Mouse (Mus musculus) bone marrow, adult 2 months (tissue): ENCODE measurements around the gene Dnah12. TPM values are rescaled to one million over a fixed set of nuclear protein-coding genes. Genes with fewer than 3 reads are reported as not detected.
"Not testable (repeated sequence)": the region's sequence is repeated elsewhere in the genome, so short reads cannot be mapped to it uniquely, and the experiment has no call there.

ENCODE experiments used
- H3K27ac ChIP-seq: fragments of 200-500 bp; 2 replicates; pipeline ENCODE4 v1.5.1; 2012; ENCODE audit warnings: low read depth, mild to moderate bottlenecking, control low read depth, inconsistent platforms, low read length; ENCODE audit not compliant: control insufficient read depth, poor library complexity, insufficient read depth
- H3K4me1 ChIP-seq: fragments of 200-500 bp; 2 replicates; pipeline ENCODE4 v1.6.1; 2011; ENCODE audit warnings: low read length; ENCODE audit not compliant: control insufficient read depth, insufficient read depth
- H3K4me3 ChIP-seq: fragments of 200-500 bp; replicated peaks from 2 replicates; pipeline ENCODE3; 2011; ENCODE audit warnings: mild to moderate bottlenecking, low read depth, low read length, control low read depth; ENCODE audit not compliant: control insufficient read depth
- CTCF ChIP-seq: fragments of 200-500 bp; IDR thresholded peaks from 2 replicates; pipeline ENCODE4 v1.5.1; 2011; ENCODE audit warnings: low read length, control low read depth; ENCODE audit not compliant: control insufficient read depth, insufficient read depth
- POLR2A ChIP-seq: fragments of 200-500 bp; IDR thresholded peaks from 2 replicates; pipeline ENCODE4 v1.6.1; 2011; ENCODE audit warnings: low read depth, mild to moderate bottlenecking, control low read depth, low read length, borderline replicate concordance; ENCODE audit not compliant: control insufficient read depth
- WGBS: fragments of 180-500 bp; shearing (Covaris S2); methylation state at CpG from one replicate; pipeline ENCODE4 v1.1.7; 2018; 5-methylcytosine and 5-hydroxymethylcytosine counted together
- polyA plus RNA-seq: library from polyadenylated mRNA; stranded (reverse); fragments of >200 nt; gene quantifications from 2 replicates; pipeline ENCODE4 v1.2.4, GENCODE M21; 2011; ENCODE audit warnings: low replicate concordance; ENCODE audit not compliant: missing spikeins, insufficient read depth, insufficient read length

Gene Dnah12
- polyA plus RNA-seq, 1 experiment = 0.25 TPM

GRCm38 (mm10) chr14:26675371-26675770 is 17.7 kb upstream of the Dnah12 start:
- Histone ChIP-seq H3K4me3 (no peak overlapping the region), H3K27ac (no peak overlapping the region), H3K4me1 (peaks cover 2% of the 10 kb centered on the region)
- TF ChIP-seq POLR2A = no peak
- peak; percentile 45; the same call in 1 of the 2 replicates for TF ChIP-seq CTCF
- WGBS = 16% methylated on average over 12 of the region's 12 CpGs

GRCm38 (mm10) chr14:26675791-26676190 is 17.3 kb upstream of the Dnah12 start:
- H3K4me1 ChIP-seq = peaks cover 2% of the 10 kb centered on the region
- no peak overlapping the region for H3K4me3 ChIP-seq
- TF ChIP-seq POLR2A (no peak), CTCF (peak; percentile 7; the same call in 1 of the 2 replicates)
- no peak overlapping the region for H3K27ac ChIP-seq
- WGBS = 25% methylated on average over 5 of the region's 5 CpGs

- 67% methylated on average over 2 of the region's 2 CpGs for WGBS
- H3K4me1 ChIP-seq = no peaks in the 10 kb centered on the region
- no peak overlapping the region for H3K4me3 ChIP-seq
- H3K27ac ChIP-seq = no peak overlapping the region
- TF ChIP-seq POLR2A = no peak
- TF ChIP-seq CTCF = no peak
These were observed 2.3 kb upstream of the Dnah12 start for GRCm38 (mm10) chr14:26690727-26691126.

- no peak overlapping the region for H3K4me3 ChIP-seq
- H3K4me1 ChIP-seq = no peaks in the 10 kb centered on the region
- H3K27ac ChIP-seq = no peak overlapping the region
- 71% methylated on average over 2 of the region's 2 CpGs for WGBS
- TF ChIP-seq POLR2A = no peak
- TF ChIP-seq CTCF = no peak
These were observed 1.7 kb upstream of the Dnah12 start for GRCm38 (mm10) chr14:26691363-26691762.

GRCm38 (mm10) chr14:26697912-26698311 is 4.8 kb downstream of the Dnah12 start:
- no peaks in the 10 kb centered on the region for H3K4me1 ChIP-seq
- H3K4me3 ChIP-seq = no peak overlapping the region
- H3K27ac ChIP-seq = no peak overlapping the region
- TF ChIP-seq POLR2A = no peak
- no peak for TF ChIP-seq CTCF

GRCm38 (mm10) chr14:26705246-26705645 is 12.2 kb downstream of the Dnah12 start:
- not testable (repeated sequence) for H3K27ac ChIP-seq, H3K4me3 ChIP-seq, H3K4me1 ChIP-seq
- WGBS = 80% methylated on average over 5 of the region's 5 CpGs

GRCm38 (mm10) chr14:26719696-26720095 is 26.6 kb downstream of the Dnah12 start:
- 51% methylated on average over 2 of the region's 2 CpGs for WGBS
- not testable (repeated sequence) for H3K4me3 ChIP-seq, H3K4me1 ChIP-seq, H3K27ac ChIP-seq

GRCm38 (mm10) chr14:26724898-26725297 is 31.8 kb downstream of the Dnah12 start:
- peaks cover 2% of the 10 kb centered on the region for H3K4me1 ChIP-seq
- no peak overlapping the region for H3K4me3 ChIP-seq
- no peak overlapping the region for H3K27ac ChIP-seq
- TF ChIP-seq CTCF = no peak
- no peak for TF ChIP-seq POLR2A
- 77% methylated on average over 3 of the region's 3 CpGs for WGBS

- Histone ChIP-seq H3K4me3 (no peak overlapping the region), H3K27ac (no peak overlapping the region), H3K4me1 (no peaks in the 10 kb centered on the region)
- WGBS = 3% methylated on average over 8 of the region's 8 CpGs
- no peak for TF ChIP-seq POLR2A
- TF ChIP-seq CTCF = no peak
These were observed 65.5 kb downstream of the Dnah12 start for GRCm38 (mm10) chr14:26758566-26758965.

- Histone ChIP-seq H3K27ac (no peak overlapping the region), H3K4me3 (no peak overlapping the region), H3K4me1 (no peaks in the 10 kb centered on the region)
- TF ChIP-seq POLR2A (no peak), CTCF (no peak)
- WGBS = 21% methylated on average over 6 of the region's 6 CpGs
These were observed 71.8 kb downstream of the Dnah12 start for GRCm38 (mm10) chr14:26764827-26765226.
